Mouse (Mus musculus): ENCODE measurements at regions not wholly inside any gene's neighbourhood (a gene's known extent, or its start where the extent isn't known, plus 50 kb on each side); places are given as distances from the start of the nearest gene placed in this dataset.

DNA sequence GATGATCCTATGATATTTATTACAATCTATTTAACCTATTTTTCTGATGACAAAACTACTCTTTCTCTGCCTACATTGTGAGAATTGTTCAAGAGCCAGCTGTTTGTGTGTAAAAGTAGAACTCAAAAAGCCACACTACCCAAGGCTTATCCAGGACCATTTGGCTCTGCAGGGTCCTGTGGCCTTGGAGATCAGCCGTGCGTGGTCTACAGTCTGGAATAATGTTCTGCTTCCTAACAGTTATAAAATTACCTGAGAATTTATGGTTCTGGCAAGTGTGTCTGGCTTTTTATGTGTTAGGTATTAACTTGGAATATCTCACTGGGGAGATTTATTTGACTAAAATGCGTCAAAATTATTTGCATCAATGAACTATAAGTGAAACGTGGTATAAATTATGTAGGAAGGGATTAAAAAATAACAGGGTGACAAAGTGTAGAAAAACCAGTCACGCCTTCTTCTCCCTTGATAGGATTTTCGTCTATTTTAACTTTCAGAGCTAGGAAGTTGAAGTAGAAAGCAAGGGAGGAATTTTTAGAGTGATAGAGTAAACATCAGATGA, 1789.0 kb upstream of the Gm7489 start:
- Histone ChIP-seq H3K36me3 (no peaks in the 10 kb centered on the region), H3K9me3 (replicated peaks) (no peaks in the 10 kb centered on the region), H3K4me2 (no peak overlapping the region), H3K4me3 (no peak overlapping the region), H3K4me1 (replicated peaks) (no peaks in the 10 kb centered on the region), H3K27me3 (replicated peaks) (no peaks in the 10 kb centered on the region), H3K27ac (ENCODE audit: poor library complexity, severe bottlenecking) (no peak overlapping the region), H3K9ac (no peak overlapping the region)
- ATAC-seq (ENCODE audit: insufficient number of reproducible peaks, low FRiP score), result no peak
- WGBS, result 71% methylated on average over 6 of the region's 6 CpGs

DNA sequence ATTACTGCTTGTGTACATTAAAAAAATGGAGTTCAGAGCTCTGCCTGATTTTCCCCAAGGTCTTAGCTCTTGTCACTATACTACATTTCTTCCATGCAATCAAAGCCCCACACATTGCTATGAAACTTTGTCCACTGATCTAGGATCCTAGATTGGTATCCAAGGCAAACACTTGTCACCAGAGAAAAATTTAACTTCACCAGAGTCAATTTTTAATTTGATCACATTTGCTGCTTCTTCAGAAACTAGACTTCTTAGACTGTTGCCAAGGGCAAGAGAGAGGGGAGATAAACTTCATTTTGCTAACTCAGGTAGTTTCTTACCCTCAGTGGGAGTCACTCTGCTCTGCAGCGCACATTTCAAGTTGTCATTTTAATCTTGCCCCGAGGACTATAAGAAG, 1775.9 kb upstream of the Gm7489 start:
- no peak for ATAC-seq (ENCODE audit: insufficient number of reproducible peaks, low FRiP score)
- Histone ChIP-seq H3K4me1 (replicated peaks) (no peaks in the 10 kb centered on the region), H3K27ac (ENCODE audit: poor library complexity, severe bottlenecking) (no peak overlapping the region), H3K9ac (no peak overlapping the region), H3K27me3 (replicated peaks) (no peaks in the 10 kb centered on the region), H3K4me2 (no peak overlapping the region), H3K4me3 (no peak overlapping the region), H3K9me3 (replicated peaks) (no peaks in the 10 kb centered on the region), H3K36me3 (no peaks in the 10 kb centered on the region)
- 73% methylated on average over 2 of the region's 2 CpGs for WGBS

DNA sequence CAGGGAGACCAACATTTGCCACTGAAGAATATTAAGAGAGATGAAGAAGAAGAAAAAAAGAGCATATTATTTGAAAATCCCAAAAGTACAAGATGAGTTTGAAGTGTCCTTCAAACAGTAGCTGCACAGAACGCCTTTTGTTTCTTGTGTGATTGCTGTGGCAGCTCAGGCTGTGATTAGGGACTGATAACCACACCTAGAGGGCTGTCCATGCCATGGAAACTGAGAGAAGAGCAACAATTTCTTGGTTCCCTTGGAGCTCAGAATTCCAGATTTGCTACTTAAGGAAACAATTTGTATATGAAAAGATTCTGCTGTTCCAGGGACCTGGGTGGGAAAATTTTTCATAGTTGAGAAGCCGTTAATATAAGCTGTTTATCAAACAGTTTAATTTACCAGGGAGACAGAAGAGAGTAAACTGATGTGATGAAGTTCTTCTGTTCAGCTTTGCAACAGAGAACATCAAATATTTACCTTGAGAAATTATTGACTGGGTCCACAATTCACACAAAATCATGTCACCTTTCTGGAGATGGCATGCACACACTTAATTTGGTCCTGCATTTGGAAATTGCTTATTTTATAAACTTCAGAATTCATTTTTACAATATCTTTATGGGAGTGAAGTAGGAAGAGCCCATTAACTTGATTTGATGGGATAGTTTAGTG, 1770.2 kb upstream of the Gm7489 start:
- Histone ChIP-seq H3K27me3 (replicated peaks) (no peaks in the 10 kb centered on the region), H3K4me1 (replicated peaks) (no peaks in the 10 kb centered on the region), H3K27ac (ENCODE audit: poor library complexity, severe bottlenecking) (no peak overlapping the region), H3K9ac (no peak overlapping the region), H3K4me3 (no peak overlapping the region), H3K36me3 (no peaks in the 10 kb centered on the region), H3K4me2 (no peak overlapping the region), H3K9me3 (replicated peaks) (no peaks in the 10 kb centered on the region)
- ATAC-seq (ENCODE audit: insufficient number of reproducible peaks, low FRiP score), result no peak
- WGBS, result 62% methylated on average over 2 of the region's 2 CpGs

DNA sequence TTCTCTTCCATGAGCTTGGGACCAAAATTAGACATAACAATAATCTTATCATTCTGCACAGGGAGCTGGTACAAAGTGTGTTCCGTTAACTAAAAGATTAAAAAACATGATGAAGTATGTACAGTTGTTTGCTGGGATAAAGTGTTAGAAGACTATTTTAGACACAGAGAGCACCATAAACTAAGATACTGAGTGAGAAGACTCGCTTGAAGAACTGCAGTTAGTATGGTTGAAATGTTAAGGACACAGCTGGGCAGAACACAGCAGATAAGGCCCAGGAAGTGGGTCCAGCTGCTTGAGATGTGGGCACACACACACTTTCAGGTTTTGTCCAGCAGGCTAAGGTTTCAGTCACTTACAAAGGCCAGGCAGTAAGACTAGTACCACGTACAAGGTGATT, 1748.0 kb upstream of the Gm7489 start:
- no peak for ATAC-seq (ENCODE audit: insufficient number of reproducible peaks, low FRiP score)
- H3K9me3 ChIP-seq (replicated peaks), result no peaks in the 10 kb centered on the region
- H3K27me3 ChIP-seq (replicated peaks), result no peaks in the 10 kb centered on the region
- no peak overlapping the region for H3K4me2 ChIP-seq
- no peak overlapping the region for H3K9ac ChIP-seq
- H3K4me3 ChIP-seq, result no peak overlapping the region
- no peaks in the 10 kb centered on the region for H3K36me3 ChIP-seq
- H3K4me1 ChIP-seq (replicated peaks), result no peaks in the 10 kb centered on the region
- no peak overlapping the region for H3K27ac ChIP-seq (ENCODE audit: poor library complexity, severe bottlenecking)
- 67% methylated on average over 3 of the region's 3 CpGs for WGBS

DNA sequence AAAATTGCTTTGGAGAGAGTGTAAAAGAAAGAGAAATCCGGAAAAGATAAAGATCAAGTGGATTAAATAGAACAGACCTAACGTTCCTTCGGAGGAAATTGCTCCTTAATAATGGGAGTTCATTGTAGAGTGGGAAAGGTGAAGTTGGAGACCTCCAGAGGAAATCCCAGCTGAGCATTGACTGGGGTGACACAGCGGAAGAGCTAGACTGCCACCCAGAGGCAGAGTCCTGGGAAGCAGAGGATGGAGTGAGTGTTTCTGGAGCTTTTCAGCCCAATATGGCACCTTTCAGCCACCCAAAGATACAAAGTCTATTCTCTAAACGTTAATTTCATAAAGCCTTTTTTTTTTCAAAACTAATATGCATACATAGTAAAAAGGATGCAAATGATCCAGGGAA, 1731.3 kb upstream of the Gm7489 start:
- 28% methylated on average over 5 of the region's 5 CpGs for WGBS
- H3K27ac ChIP-seq (ENCODE audit: poor library complexity, severe bottlenecking), result no peak overlapping the region
- H3K27me3 ChIP-seq (replicated peaks), result no peaks in the 10 kb centered on the region
- H3K36me3 ChIP-seq, result no peaks in the 10 kb centered on the region
- ATAC-seq (ENCODE audit: insufficient number of reproducible peaks, low FRiP score), result no peak
- no peak overlapping the region for H3K4me2 ChIP-seq
- H3K4me1 ChIP-seq (replicated peaks), result no peaks in the 10 kb centered on the region
- H3K4me3 ChIP-seq, result no peak overlapping the region
- no peaks in the 10 kb centered on the region for H3K9me3 ChIP-seq (replicated peaks)
- H3K9ac ChIP-seq, result no peak overlapping the region

DNA sequence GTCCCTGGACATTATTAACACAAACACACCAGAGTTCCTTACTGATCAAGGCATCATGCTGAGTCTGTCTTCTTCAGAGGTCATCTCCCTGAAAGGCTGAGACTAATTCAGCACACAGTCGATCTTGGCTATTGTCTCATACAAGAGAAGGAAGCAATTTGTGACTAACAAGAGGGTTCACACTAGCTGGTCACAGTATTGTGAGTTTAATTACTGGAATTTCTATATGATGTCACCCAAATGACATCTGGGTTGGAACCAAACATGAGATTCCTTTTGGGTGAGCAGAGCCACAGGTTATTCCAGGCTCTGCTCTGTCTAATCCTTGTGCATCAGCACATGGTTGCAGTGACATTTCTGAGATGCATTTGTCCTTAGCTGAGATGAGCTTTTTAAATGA, 1728.9 kb upstream of the Gm7489 start:
- no peaks in the 10 kb centered on the region for H3K9me3 ChIP-seq (replicated peaks)
- WGBS, result 64% methylated on average over 1 of the region's 1 CpGs
- no peak overlapping the region for H3K4me2 ChIP-seq
- H3K27ac ChIP-seq (ENCODE audit: poor library complexity, severe bottlenecking), result no peak overlapping the region
- no peak overlapping the region for H3K9ac ChIP-seq
- no peaks in the 10 kb centered on the region for H3K27me3 ChIP-seq (replicated peaks)
- no peaks in the 10 kb centered on the region for H3K36me3 ChIP-seq
- H3K4me3 ChIP-seq, result no peak overlapping the region
- ATAC-seq (ENCODE audit: insufficient number of reproducible peaks, low FRiP score), result no peak
- peaks cover 7% of the 10 kb centered on the region for H3K4me1 ChIP-seq (replicated peaks)

DNA sequence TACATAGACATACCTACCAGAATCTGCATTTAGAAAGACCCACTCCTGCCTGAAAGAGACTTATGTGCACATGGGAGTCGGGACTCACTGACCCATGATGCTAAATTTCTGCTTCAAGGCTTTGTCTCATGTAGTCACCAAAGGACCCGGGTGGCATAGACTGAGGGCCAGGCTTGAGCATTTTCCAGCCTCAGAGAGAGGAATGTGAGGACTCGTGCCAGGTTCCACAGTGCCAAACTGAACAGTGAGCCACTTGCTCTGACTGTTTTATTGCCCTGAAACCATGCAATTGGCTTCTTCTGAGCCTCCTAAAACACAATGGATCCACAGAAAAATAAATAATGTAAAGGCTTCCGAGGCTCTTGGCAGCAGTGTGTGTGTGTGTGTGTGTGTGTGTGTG, 1727.9 kb upstream of the Gm7489 start:
- Histone ChIP-seq H3K27me3 (replicated peaks) (no peaks in the 10 kb centered on the region), H3K9me3 (replicated peaks) (no peaks in the 10 kb centered on the region), H3K36me3 (no peaks in the 10 kb centered on the region), H3K4me1 (replicated peaks) (peaks cover 11% of the 10 kb centered on the region), H3K4me2 (no peak overlapping the region), H3K4me3 (no peak overlapping the region), H3K9ac (no peak overlapping the region), H3K27ac (ENCODE audit: poor library complexity, severe bottlenecking) (no peak overlapping the region)
- WGBS, result 69% methylated on average over 4 of the region's 4 CpGs
- no peak for ATAC-seq (ENCODE audit: insufficient number of reproducible peaks, low FRiP score)

DNA sequence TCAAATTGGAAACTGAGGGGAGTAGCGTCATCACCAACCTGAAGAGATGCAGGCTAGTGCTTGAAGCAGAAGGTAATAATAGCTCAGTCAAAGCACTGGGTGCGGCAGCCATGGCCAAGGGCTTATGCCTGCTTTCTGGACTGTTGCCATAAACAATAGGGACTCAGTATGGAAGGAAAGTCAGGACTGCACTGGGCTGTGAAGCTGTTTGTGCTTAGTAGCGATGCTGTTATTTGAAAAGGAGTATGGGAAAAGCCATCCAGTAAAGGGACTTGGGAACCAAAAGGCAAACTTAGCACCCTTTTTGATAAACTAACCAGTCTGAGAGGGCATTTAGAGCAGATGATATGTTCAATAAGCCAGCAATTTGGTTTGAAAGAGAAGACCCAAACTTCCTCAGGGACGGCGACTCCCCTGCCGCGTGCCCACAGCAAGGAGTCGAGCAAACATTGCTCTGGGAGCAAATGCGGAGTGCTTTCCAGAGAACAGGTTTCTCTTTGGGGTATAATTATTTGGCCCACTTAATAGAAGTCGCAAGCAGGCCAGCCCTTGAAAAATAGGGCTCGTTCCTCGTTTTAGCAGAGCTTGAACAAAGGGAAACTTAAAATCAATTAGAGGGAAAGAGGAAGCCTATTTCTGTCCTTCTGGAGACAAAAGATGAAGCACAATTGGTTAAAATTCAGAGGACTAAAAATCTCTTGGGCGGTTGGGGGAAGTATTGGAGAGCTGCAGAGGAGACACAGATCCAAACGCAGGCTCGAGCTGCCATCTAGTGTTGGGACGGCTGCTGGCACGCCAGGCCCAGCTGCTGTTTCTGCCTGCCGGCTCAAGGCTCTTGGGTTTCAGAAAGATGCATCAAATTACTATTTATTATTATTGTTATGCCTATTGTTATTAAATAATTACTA, 1724.3 kb upstream of the Gm7489 start:
- H3K9ac ChIP-seq, result 0 out of 2 replicates have a peak overlapping the region, but pooled peaks have one; percentile 7

DNA sequence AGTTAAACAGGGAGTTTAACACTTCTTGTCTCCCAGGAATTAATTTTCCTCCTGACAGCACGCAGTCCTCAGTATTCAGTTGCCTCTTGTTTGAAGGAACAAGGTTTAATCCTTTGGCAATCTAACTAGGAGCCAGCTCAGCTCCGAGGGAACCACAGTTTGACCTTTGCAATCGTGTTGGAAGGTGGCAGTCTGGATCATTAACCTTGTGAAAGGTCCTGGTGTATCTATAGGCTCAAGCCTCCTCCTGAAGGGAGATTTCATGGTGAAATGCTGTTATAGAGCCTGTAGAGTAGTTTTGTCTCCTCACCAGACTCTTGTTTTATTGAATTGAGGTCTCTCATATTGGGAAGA, 1723.6 kb upstream of the Gm7489 start:
- no peak for ATAC-seq (ENCODE audit: insufficient number of reproducible peaks, low FRiP score)
- 20% methylated on average over 3 of the region's 3 CpGs for WGBS
- no peak overlapping the region for H3K9ac ChIP-seq
- no peaks in the 10 kb centered on the region for H3K9me3 ChIP-seq (replicated peaks)
- H3K4me3 ChIP-seq, result no peak overlapping the region
- peaks cover 12% of the 10 kb centered on the region for H3K4me1 ChIP-seq (replicated peaks)
- H3K27me3 ChIP-seq (replicated peaks), result no peaks in the 10 kb centered on the region
- no peak overlapping the region for H3K27ac ChIP-seq (ENCODE audit: poor library complexity, severe bottlenecking)
- no peaks in the 10 kb centered on the region for H3K36me3 ChIP-seq
- H3K4me2 ChIP-seq, result no peak overlapping the region

More for the DNA sequence above, 1724.3 kb upstream of the Gm7489 start:
- H3K4me3 ChIP-seq, result no peak overlapping the region
- no peak for ATAC-seq (ENCODE audit: insufficient number of reproducible peaks, low FRiP score)
- WGBS, result 19% methylated on average over 18 of the region's 18 CpGs
- no peaks in the 10 kb centered on the region for H3K27me3 ChIP-seq (replicated peaks)
- no peak overlapping the region for H3K27ac ChIP-seq (ENCODE audit: poor library complexity, severe bottlenecking)
- H3K4me2 ChIP-seq, result peak overlapping the region; percentile 54
- peaks cover 12% of the 10 kb centered on the region for H3K4me1 ChIP-seq (replicated peaks)
- no peaks in the 10 kb centered on the region for H3K36me3 ChIP-seq
- no peaks in the 10 kb centered on the region for H3K9me3 ChIP-seq (replicated peaks)

DNA sequence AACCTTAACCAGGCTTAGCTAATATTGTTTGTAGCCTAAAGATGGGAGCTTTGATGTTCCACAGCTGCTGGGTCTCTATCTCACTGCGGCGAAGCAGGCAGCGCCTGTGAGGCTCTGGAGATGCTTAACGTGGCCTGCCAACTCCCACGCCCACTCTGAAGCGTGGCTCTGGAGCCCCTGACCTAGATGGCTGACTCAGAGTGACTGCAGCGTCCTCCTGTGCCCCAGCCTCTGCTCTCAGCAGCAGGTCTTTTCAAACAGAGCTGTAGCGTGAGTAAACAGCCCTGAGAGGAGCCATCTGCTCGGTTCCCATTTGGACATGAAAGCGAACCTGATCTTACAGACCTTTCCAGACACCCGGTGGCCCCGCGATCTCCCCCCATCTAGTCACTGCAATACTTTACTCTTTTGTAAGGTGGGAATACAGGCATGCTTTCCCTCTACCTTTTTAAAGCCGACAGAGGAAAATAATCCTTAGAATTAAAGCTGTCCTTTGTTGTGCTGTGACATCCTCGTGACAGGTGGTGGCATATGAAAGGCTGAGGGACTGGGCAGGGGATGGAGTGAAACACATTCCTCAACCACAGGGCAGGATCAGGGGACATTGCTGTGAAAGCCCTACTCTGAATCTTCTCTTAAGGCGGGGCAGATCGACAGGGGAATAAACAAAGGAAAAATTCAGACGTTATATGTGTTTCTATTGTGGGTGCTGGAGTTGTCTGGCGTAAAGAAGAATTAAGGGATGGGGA, 1723.0 kb upstream of the Gm7489 start:
- no peaks in the 10 kb centered on the region for H3K27me3 ChIP-seq (replicated peaks)
- H3K4me3 ChIP-seq, result no peak overlapping the region
- H3K9me3 ChIP-seq (replicated peaks), result no peaks in the 10 kb centered on the region
- H3K4me1 ChIP-seq (replicated peaks), result peaks cover 12% of the 10 kb centered on the region
- no peaks in the 10 kb centered on the region for H3K36me3 ChIP-seq
- H3K27ac ChIP-seq (ENCODE audit: poor library complexity, severe bottlenecking), result no peak overlapping the region
- whole genome bisulfite sequencing, result 29% methylated on average over 19 of the region's 19 CpGs
- peak overlapping the region; percentile 39 for H3K4me2 ChIP-seq
- ATAC-seq (ENCODE audit: insufficient number of reproducible peaks, low FRiP score), result no peak
- no peak overlapping the region for H3K9ac ChIP-seq

DNA sequence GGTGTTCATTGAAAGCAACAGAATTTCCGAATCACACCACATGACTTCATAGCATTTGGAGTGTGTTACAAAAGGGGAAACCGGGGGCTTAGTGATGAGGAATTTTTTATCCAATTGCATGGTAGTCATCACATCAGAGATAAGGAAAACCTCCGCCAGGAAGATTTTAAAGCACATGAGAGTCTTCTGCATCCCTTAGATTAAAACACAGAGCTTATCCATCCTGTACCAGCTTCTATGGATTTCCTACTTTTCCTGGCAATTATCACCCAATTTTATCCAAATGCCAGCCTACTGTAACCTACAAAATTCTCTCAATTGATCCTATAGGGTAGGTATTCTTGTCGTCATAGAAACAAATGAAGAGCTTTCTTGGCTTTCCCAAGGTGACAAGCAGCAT, 1718.6 kb upstream of the Gm7489 start:
- no peak for ATAC-seq (ENCODE audit: insufficient number of reproducible peaks, low FRiP score)
- H3K27ac ChIP-seq (ENCODE audit: poor library complexity, severe bottlenecking), result no peak overlapping the region
- H3K9me3 ChIP-seq (replicated peaks), result no peaks in the 10 kb centered on the region
- no peak overlapping the region for H3K4me3 ChIP-seq
- 51% methylated on average over 4 of the region's 4 CpGs for WGBS
- H3K4me2 ChIP-seq, result no peak overlapping the region
- peaks cover 5% of the 10 kb centered on the region; the same call in 1 of the 2 replicates for H3K4me1 ChIP-seq (replicated peaks)
- H3K9ac ChIP-seq, result no peak overlapping the region
- no peaks in the 10 kb centered on the region for H3K36me3 ChIP-seq
- H3K27me3 ChIP-seq (replicated peaks), result no peaks in the 10 kb centered on the region
